In the genomic region with DNA sequence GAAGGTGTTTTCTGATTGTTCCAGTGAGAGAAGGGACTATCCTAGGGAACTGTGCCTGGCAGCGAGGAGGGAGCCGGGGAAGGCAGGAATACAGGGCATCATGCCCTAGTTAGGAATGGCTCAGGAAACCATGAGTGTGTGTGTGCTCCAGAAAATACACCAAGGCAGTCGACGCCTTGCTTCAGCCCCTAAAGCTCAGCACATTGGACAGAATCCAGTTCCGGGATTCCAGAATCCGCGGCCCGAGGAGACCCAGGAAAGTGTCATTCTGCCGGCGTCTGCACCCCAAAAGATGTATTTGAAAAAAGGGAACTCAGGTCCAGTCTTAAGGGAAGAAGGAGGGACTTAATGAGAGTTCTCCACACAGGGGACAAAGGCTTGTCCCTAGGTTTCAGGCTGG, we compare ENCODE assay signal across 8 mouse cellular contexts. TPM values are rescaled to one million over a fixed set of nuclear protein-coding genes. Genes with fewer than 3 reads are reported as not detected.
DNase-seq lines count a peak whose midpoint lies in the region; ATAC-seq and TF ChIP-seq lines count a peak whose summit lies in the region.

No protein-coding gene starts in this region.

- no peak for ATAC-seq in kidney, embryonic 14.5 days (ENCODE audit: low FRiP score, low TSS enrichment)
- ATAC-seq in liver, postnatal 0 days: no peak
- no peak for ATAC-seq in stomach, postnatal 0 days (ENCODE audit: low FRiP score, low TSS enrichment)

- H3K4me1 ChIP-seq in kidney, embryonic 14.5 days (ENCODE audit: control insufficient read depth, insufficient read depth, low read length): peaks cover 16% of the 10 kb centered on the region
- peaks cover 27% of the 10 kb centered on the region for H3K4me1 ChIP-seq in hindbrain, embryonic 10.5 days (replicated peaks)
- peaks cover 40% of the 10 kb centered on the region for H3K4me1 ChIP-seq in liver, postnatal 0 days (ENCODE audit: insufficient read depth)
- 0 out of 2 replicates have a peak, but pooled peaks cover 3% of the 10 kb centered on the region for H3K4me1 ChIP-seq in stomach, postnatal 0 days (replicated peaks; ENCODE audit: control insufficient read depth, insufficient read depth)

- TF ChIP-seq CTCF in liver, postnatal 0 days (IDR thresholded peaks at IDR 0.05; ENCODE audit: low read depth): no peak
- TF ChIP-seq CTCF in stomach, postnatal 0 days (IDR thresholded peaks at IDR 0.05; ENCODE audit: low read depth): no peak

- no peak for TF ChIP-seq EP300 in liver, postnatal 0 days (IDR thresholded peaks at IDR 0.05; ENCODE audit: low read depth)
- TF ChIP-seq EP300 in stomach, postnatal 0 days (optimal IDR thresholded peaks at IDR 0.05): no peak

- H3K4me3 ChIP-seq in kidney, embryonic 14.5 days (ENCODE audit: low read length): peak overlapping the region; percentile 32
- H3K4me3 ChIP-seq in hindbrain, embryonic 10.5 days: peak overlapping the region; percentile 30
- peak overlapping the region; percentile 46 for H3K4me3 ChIP-seq in liver, postnatal 0 days (ENCODE audit: low read depth, low read length)
- peak overlapping the region; percentile 28 for H3K4me3 ChIP-seq in stomach, postnatal 0 days (ENCODE audit: low read depth, low read length)

- H3K27me3 ChIP-seq in kidney, embryonic 14.5 days (ENCODE audit: control insufficient read depth, insufficient read depth, low read length): no peaks in the 10 kb centered on the region
- H3K27me3 ChIP-seq in hindbrain, embryonic 10.5 days (ENCODE audit: insufficient read depth, poor library complexity, severe bottlenecking): no peaks in the 10 kb centered on the region
- no peaks in the 10 kb centered on the region for H3K27me3 ChIP-seq in liver, postnatal 0 days (ENCODE audit: insufficient read depth, low read length)
- no peaks in the 10 kb centered on the region for H3K27me3 ChIP-seq in stomach, postnatal 0 days (ENCODE audit: control insufficient read depth, insufficient read depth, low read length)

- peak overlapping the region; percentile 88 for H3K27ac ChIP-seq in kidney, embryonic 14.5 days (ENCODE audit: low read depth, low read length)
- H3K27ac ChIP-seq in hindbrain, embryonic 10.5 days: peak overlapping the region; percentile 36
- H3K27ac ChIP-seq in liver, postnatal 0 days (ENCODE audit: low read depth): peak overlapping the region; percentile 95
- peak overlapping the region; percentile 93 for H3K27ac ChIP-seq in stomach, postnatal 0 days (replicated peaks)

- H3K9me3 ChIP-seq in kidney, embryonic 14.5 days (ENCODE audit: control insufficient read depth, low read length): no peaks in the 10 kb centered on the region
- H3K9me3 ChIP-seq in hindbrain, embryonic 10.5 days: no peaks in the 10 kb centered on the region
- H3K9me3 ChIP-seq in liver, postnatal 0 days (ENCODE audit: low read length): no peaks in the 10 kb centered on the region
- no peaks in the 10 kb centered on the region for H3K9me3 ChIP-seq in stomach, postnatal 0 days (ENCODE audit: control insufficient read depth, low read length)

- WGBS in kidney, embryonic 14.5 days: 56% methylated on average over 10 of the region's 10 CpGs
- WGBS in hindbrain, embryonic 10.5 days: 78% methylated on average over 10 of the region's 10 CpGs
- 25% methylated on average over 10 of the region's 10 CpGs for WGBS in liver, postnatal 0 days (ENCODE audit: insufficient replicate concordance)
- 29% methylated on average over 10 of the region's 10 CpGs for WGBS in stomach, postnatal 0 days

- DNase-seq in kidney, adult 9 months: no peak
- DNase-seq in cerebellum, adult 9-10 months: peak; percentile 29
- no peak for DNase-seq in hindbrain, embryonic 10.5 days (ENCODE audit: low spot score)
- no peak for DNase-seq in liver, postnatal 0 days
- DNase-seq in stomach, postnatal 0 days (ENCODE audit: low spot score): no peak
- DNase-seq in layer of hippocampus, adult 11-12 months (ENCODE audit: low spot score): no peak
- no peak for DNase-seq in thymus, postnatal 4 days

- no peaks in the 10 kb centered on the region for H3K36me3 ChIP-seq in kidney, embryonic 14.5 days (ENCODE audit: control insufficient read depth, insufficient read depth, low read length)
- no peaks in the 10 kb centered on the region for H3K36me3 ChIP-seq in hindbrain, embryonic 10.5 days
- no peaks in the 10 kb centered on the region for H3K36me3 ChIP-seq in liver, postnatal 0 days (replicated peaks; ENCODE audit: insufficient read depth, low read length)
- H3K36me3 ChIP-seq in stomach, postnatal 0 days (ENCODE audit: control insufficient read depth, insufficient read depth, low read length): no peaks in the 10 kb centered on the region

- peak overlapping the region; percentile 58 for H3K9ac ChIP-seq in kidney, embryonic 14.5 days (ENCODE audit: low read depth, low read length)
- H3K9ac ChIP-seq in liver, postnatal 0 days (replicated peaks): peak overlapping the region; percentile 56
- H3K9ac ChIP-seq in stomach, postnatal 0 days (ENCODE audit: low read length): peak overlapping the region; percentile 58

- peak overlapping the region; percentile 52 for H3K4me2 ChIP-seq in kidney, embryonic 14.5 days (replicated peaks; ENCODE audit: low read depth, low read length)
- H3K4me2 ChIP-seq in liver, postnatal 0 days (ENCODE audit: low read depth, low read length): peak overlapping the region; percentile 74
- H3K4me2 ChIP-seq in stomach, postnatal 0 days (replicated peaks; ENCODE audit: low read depth): peak overlapping the region; percentile 60

RNA-seq across cellular contexts. Expression of gene Yy1, which starts 26.5 kb away (rescaled TPM):
- polyA plus RNA-seq in kidney, embryonic 14.5 days (2014; fragmentation: Nextera tagmentation; extraction: Ambion mirVana): 23.2 and 24.2 TPM in 2 replicates
- polyA plus RNA-seq in hindbrain, embryonic 10.5 days (2016; fragmentation: Nextera tagmentation; extraction: Ambion mirVana): 15.0 and 18.6 TPM in 2 replicates
- 5.3 and 5.9 TPM in 2 replicates for polyA plus RNA-seq in liver, postnatal 0 days (2015; fragmentation: Nextera tagmentation; extraction: Ambion mirVana)
- 9.6 and 9.9 TPM in 2 replicates for polyA plus RNA-seq in stomach, postnatal 0 days (2015; fragmentation: Nextera tagmentation; extraction: Ambion mirVana)

Comparison
In these comparisons a context has a peak if more than half of its experiments do, and no peak if none do; other contexts are left out.
1. H3K27ac ChIP-seq: peak in every context shown above with its lines; median percentile 95 in liver, postnatal 0 days; 93 in stomach, postnatal 0 days; 88 in kidney, embryonic 14.5 days; 36 in hindbrain, embryonic 10.5 days.